Mouse (Mus musculus): ENCODE results near the gene Arhgef3.

Arhgef3 gene

DNA sequence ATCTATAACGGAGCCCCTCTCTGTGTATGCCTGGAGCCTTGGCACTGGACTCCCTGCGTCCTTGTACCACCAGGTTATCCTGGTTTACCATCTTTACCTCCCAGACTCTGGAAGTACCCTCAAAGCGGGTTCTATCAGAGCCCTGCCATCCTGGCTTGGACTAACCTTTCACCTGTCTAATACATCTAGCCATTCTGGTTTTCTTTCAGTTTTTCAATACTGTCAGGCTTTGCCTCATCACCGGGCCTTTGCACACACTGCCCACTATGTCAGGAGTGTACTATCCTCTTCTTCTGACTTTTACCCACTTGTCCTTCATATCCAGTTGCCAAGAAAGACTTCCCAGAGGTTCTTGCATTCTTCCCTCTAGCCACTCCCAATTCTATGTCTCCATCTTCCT lies 155.8 kb downstream of the Arhgef3 start:
- no peak for DNase-seq (ENCODE audit: low spot score)

DNA sequence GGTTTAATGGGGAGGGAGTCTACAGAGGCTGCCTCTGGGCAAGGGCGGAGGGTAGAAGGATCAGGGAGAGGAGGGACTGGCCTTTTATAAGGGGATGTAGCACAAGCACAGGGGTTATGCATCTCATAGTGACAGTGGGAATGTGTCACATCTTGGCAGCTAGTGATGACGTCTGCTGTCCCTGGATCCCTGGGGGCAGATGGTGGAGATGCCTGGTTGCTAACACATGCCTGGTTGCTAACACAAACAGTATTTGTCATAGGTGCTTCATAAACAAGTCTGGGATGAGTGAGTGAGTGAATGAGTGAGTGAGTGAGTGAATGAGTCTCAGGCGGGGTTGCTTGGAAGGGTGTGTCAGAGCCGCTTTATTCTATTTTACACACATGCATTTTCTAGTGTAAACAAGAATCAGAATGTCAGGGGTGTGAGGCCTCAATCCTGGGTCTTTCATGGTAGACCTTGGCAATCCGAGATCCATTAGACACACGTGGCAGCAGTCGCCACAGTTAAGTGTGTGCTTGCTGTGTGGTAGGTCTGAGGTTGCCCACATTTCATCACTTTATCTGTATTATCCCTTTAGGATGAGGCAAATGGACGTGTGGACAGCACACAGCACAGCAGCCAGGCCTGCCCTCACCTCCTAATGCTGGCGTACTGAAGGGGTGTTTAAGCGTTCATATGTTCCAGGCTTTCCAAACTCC lies 156.8 kb downstream of the Arhgef3 start:
- no peak for DNase-seq (ENCODE audit: low spot score)

DNA sequence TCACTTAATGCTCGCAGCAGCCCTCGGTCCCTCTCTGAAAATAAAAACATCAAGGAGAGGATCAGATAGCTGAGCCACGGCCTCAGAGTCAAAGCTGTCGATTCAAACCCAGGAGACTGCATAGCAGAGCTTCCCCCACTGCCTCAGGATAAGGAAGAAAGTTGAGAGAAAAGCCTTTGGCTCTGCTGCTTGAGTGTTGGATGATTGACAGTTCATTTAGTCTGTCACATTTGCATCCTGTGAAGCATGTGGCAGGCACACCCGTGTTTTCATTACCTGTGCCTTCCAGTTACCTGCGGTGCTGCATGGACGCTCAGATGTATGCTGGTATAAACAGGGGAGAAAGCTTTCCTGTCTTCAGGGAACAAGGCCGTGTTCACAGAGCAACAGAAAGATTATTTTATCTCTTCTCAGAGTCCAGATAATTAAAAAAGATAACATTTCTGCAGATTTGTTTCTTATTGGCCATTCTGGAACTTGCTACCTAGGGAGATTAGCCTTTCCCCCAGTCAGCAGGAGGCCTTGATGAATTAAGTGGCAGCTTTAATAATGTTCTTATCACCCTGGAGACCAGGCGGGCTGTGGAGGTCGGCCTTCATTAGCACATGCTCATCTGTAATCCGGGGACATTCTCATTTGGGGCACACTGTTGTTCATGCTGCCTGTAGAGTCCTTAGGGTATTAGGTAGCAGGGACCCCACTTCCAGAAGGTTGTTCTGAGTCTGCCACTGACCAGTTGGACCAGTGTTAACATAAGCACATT lies 157.6 kb downstream of the Arhgef3 start:
- no peak for DNase-seq (ENCODE audit: low spot score)

DNA sequence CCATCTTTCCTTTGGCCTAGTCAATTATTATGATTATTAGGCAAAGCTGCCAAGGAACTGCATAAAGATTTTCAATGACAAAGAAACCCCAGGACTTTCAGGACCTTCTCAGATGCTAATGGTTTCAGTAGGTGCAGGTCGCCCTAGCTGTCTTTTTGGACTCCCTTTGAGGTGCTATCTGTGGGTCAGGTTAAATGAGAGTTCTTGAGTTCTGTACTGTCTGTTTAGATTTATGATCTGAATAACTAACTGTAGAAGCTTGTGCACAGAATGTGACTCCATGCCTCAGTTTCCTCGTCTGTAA lies 158.1 kb downstream of the Arhgef3 start:
- DNase-seq (ENCODE audit: low spot score) = no peak

DNA sequence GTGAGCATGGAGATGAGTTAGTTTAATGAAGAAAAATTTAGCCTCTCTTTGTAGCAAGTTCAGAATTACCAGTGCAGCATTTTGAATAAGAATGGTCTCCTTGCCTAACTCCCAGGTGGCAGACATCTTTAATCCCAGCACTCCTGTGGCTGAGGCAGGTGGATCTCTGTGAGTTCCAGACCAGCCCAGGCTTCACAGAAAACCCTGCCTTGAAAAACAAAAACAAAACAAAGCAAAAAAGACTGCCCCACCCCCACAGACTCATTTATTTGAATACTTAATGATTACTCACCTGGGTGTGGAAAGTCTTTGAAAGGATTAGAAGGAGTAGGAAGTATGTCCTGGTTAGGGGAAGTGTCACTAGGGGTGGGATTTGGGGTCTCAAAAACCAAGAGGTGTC lies 158.5 kb downstream of the Arhgef3 start:
- no peak for DNase-seq (ENCODE audit: low spot score)

DNA sequence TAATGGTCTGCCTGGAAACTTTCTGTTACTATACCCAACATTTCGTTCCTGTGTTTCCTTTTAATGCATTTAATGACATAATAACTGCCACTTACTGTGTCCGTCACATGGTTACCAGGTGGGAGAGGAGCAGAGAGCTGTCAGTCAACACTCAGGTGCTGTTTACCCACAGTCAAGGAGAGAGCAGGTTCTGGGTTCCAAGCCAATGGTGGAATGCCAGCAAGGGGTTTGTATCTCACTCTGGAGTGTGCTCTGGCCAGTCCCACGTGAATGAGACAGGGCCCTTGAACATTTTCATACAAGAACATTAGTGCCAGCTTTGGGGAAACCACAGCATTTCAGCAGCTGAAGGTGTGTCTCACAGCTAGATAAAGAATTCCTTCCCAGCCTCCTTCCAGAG lies 162.6 kb downstream of the Arhgef3 start:
- DNase-seq (ENCODE audit: low spot score) = no peak

DNA sequence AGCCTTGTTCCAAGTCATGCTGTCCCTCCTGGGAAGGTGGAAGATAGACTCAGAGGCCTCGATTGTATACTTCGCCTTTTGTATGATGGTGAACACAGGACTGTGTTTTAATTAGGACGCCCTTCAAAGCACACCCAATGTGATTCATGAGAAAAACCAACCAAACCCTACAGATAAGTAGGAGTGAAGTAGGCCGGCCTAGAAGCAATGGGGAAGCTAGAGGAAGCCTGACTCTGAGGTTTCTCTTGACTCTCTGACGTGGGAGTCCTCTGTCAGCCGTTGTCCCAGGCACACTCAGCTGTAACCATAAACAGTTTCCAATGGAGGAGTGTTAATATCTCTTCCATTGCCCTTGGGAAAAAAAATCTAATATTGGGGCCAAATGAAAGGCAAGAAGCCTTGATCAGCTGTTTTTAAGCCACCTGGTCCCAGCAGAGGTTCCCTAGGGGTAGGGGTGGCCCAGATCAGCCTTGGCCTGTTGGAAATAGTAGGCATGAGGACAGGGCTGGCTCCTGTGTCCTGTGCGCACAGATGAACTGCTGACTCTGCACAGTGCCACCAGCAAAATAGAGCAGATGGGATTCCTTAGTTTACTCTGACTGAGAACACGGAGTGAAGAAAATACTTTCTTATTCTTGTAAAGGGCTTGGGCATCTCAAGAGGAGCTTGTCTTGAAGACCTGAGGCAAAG lies 165.6 kb downstream of the Arhgef3 start:
- DNase-seq (ENCODE audit: low spot score) = no peak

DNA sequence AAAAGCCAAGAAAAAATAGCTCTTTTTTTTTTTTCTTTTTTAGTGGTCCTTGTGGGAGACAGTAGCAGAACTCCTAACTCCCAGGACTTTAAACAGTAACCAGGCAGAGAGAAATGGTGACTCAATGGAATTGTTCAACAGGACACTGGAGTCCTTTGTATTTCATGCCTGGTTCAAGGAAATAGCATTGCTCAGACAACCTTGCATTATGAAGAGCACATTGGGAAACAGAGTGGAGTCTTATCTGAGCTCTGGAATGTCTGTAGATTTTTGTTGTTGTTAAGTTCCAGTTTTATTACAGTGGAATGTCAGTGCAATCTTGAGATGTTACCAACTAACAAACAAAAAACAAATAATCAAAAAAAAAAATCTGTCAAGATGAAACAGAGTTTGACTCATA lies 169.3 kb downstream of the Arhgef3 start:
- no peak for DNase-seq (ENCODE audit: low spot score)

DNA sequence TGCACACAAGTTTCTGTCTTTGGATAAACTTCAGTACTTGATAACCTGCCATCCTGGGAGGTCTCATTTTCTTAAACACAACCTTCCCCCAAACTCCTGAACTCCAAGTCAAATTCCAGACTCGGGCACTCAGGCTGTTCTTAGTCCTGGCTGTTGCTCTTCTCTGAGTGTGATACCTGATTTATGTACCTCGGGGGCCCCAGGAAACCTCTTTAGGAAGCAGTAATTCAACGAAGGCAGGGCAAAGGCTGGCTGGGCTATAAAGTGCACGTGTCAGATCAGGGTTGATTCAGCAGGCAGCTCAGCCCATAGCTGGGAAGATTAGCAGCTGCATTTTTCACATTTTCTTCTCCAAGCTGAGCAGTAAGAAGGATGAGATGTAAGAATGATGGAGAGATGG lies 171.5 kb downstream of the Arhgef3 start:
- peak; percentile 38 for DNase-seq (ENCODE audit: low spot score)

DNA sequence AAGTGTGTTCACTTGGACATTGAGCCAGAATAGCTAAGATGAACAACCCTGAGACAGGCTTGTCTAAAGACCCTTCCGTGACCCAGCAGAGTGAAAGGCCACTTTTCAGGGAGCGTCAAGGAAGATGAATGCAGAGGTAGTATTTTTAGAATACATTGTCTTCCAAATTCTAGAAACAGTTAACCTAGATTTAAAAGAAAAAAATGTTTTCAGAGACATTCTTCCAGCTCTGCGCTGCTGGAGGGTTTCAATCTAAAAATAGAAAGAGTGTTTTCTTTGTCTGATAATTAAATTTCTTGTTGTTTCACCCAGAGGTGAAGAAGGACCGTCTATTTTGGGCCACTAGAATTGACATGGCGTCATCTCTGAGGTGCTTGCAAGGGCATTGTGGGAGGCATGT lies 174.4 kb downstream of the Arhgef3 start:
- no peak for DNase-seq (ENCODE audit: low spot score)

DNA sequence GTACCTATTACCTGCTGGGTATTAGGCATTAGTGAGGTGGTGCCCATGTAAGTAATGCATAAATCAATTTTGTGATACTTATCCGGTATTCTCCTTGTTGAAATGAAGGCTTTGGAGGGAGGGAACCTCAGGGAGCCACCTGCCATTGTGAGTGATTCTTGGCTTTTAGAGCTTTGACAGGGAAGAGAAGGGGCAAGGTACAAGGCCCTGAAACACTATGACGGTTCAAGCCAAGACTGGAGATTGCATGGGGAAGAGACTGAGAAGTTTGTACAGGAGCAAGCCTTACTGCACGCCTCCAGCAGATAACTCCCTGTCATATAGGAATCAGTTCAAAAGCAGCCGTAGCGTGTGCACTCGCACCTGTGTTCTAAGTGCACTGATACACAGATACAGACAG lies 177.4 kb downstream of the Arhgef3 start:
- no peak for DNase-seq (ENCODE audit: low spot score)

DNA sequence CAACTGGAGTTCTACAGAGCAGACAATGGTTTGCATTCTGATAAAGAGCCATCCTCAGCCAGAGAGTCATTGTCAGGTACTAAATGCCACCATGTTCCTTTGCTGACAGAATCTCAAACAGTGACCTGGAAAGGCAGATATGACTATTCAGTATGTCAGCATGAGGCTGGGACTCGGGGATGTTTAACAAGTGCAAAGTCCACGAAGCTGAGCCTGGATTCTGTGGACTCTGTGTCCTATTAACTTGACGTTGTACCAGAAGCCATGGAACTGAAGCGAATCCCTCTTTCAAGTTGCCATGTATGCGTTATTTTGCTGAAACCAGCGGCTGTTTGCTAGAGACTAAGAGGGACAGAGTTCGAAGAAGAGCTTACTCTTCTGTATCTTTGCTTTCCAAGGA lies 181.1 kb downstream of the Arhgef3 start:
- no peak for DNase-seq (ENCODE audit: low spot score)

DNA sequence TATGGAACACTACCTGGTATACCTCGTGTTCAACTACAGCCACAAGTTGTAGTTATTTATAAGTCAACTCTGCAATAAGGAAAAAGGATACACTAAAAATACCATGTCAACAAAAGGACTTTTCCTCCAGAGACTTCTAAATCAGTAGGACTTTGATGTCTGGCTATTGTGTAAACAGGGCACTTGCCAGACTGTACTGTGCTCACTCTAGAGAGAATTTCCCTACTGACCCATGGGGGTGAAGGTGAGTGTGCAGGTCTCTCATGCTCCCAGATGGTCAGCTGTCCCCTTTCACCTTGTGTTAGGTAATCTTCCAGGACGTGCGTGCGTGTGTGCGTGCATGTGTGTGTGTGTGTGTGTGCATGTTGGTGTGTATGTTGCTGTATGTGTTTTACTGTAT lies 182.3 kb downstream of the Arhgef3 start:
- no peak for DNase-seq (ENCODE audit: low spot score)

DNA sequence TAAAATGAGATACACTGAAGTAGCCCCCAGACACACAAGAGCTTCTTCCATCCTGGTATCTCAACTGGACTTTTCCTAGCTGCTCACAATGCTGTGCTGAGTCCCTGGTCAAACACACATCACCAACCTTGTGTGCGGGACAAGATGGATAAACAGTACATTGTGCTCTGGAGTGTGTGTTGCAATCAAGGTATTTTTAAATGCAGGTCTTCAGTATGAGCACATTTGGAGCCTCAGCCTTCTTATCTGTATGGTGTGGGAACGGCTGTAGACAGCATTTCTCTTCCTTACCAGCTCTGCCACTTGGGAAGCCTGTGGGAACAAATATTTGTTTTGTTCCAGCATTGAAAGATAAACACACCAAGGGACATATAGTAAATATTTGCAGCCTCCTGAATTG lies 184.2 kb downstream of the Arhgef3 start:
- no peak for DNase-seq (ENCODE audit: low spot score)

DNA sequence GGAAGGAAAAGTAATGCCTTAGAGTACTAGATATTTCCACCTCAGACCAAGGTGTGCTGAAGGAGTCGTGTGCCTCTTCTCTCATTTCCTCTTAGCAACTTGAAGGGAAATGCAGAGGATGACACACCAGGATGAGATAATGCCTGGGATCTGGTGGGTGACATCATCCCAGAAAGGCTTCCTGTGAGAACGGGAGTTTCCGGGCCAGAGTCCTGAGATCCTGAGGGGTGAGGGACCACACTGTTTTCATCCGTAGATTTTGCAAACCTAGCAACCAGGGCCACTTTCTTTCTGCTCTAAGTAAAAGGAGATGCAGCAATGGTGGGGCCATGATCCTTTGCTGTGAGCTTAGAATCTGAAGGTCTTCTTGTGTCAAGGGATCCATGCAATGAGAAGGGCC lies 185.0 kb downstream of the Arhgef3 start:
- DNase-seq (ENCODE audit: low spot score) = no peak

DNA sequence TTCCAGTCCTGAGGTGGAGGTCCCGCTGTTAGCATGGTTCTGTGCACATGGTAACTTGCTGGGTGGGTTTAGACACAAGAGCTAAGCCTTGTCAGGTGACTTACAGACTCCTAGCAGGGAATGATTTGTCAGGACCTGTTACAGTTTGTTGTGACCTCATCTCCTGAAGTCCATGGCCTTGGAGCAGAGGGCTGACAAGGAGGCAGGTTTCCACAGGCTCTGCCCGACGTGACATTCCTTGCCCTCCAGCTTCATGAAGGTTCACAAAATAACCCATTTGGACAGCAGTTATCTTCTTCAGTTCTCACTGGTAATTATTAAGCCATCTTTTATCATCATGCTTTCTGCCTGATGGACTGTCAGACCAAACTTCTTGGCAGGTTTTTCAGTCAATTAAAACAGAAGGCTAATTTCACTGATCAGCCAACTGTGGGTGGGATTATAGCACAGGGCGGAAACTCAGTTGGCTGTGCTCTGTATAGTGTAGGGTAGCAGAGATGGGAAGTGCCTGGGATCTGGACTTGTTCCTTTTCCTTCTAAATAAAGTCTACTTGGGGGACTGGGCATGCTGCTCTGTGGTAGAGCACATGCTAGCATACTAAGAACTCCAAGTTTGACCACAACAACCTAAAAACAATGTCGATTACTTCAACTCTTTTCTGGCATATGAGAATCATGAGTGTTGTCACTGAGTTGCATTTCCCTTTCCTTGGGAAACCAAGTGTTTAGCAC lies 187.2 kb downstream of the Arhgef3 start:
- DNase-seq (ENCODE audit: low spot score) = no peak

DNA sequence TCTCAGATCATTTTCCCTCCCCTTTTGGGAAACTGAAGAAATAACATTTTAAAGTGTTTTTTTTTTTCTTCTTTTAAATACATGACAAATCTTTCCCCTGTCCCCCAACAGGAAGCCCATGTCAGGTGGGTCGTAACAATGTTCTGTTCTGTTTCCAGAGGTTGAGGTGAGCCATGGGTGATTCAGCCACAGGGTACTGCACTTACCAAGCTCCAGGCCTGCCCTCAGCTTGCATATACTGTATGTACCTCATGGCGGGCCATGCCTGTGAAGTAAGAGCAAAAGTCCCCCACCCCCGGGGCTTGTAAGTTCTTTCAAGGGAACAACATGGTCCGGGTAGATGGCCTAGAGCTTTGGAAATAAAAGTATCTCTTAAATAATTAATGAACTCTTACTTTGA lies 188.6 kb downstream of the Arhgef3 start:
- no peak for DNase-seq (ENCODE audit: low spot score)

DNA sequence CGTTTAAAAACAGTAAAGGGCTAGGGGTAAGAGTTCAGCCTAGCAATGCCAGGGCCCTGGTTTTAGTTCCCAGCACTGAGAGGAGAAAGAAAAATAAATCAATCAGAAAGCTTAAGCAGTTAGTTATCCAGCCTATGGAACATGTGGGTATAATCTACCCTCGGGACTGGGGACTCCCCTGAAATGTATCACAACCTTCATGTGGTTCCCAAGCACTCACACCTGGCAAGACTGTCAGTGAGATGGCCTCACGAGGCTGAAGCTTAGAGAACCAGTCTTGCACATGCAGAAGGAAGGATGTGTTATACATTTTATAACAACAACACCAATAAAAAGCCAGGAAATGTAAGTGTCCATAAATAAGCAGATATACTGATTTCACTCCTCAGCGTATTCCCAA lies 189.7 kb downstream of the Arhgef3 start:
- DNase-seq (ENCODE audit: low spot score) = no peak

DNA sequence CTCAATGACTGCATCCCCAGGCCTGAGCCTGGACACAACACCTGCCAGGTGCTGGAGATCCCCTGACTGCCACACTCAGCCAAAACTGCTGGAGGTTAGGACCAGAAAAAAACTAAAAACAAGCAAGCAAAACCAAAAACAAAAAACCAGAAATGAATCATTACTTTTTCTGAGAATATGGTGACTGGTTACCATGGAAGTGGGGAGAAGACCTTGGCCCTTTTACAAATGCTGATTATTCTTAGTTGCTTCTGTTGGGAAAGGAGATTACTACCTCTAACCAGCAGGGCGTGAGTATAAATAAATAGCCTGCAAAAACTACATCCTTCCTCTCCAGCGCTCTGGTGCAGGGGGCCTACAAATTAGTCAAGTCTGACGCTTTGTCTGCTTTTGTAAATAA lies 194.1 kb downstream of the Arhgef3 start:
- no peak for DNase-seq (ENCODE audit: low spot score)

DNA sequence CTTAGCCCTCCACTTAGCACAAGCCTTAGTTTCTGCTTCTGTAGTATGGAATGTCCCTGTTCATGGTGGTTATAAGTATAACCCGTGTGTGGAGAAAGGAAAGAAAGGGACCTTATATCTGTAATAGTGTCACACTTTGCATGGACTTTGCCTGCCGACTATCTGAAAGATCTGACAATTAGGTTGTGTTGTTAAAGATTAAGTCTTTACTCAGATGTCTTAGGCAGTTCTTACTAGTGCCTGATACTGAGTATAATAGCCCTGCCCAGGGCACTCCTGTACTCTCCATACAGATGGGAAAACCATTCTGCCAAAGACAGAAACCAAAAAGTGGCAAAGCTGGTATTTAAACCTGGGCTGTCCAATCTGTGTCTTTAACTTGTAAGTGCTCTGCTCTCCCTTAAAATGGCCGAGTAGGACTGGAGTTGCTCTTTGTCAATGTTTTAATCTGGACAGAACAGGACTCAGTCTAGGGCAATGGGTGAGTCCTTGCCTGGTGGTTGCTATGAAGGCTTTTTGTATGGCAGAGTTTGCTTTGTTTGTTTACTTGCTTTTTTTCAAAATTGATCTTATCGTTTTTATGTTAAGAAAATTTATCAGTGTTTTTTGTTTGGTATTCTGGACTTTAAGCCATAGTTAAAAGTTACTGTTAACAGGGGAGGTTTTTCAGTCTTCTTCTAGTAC lies 196.0 kb downstream of the Arhgef3 start:
- no peak for DNase-seq (ENCODE audit: low spot score)

DNA sequence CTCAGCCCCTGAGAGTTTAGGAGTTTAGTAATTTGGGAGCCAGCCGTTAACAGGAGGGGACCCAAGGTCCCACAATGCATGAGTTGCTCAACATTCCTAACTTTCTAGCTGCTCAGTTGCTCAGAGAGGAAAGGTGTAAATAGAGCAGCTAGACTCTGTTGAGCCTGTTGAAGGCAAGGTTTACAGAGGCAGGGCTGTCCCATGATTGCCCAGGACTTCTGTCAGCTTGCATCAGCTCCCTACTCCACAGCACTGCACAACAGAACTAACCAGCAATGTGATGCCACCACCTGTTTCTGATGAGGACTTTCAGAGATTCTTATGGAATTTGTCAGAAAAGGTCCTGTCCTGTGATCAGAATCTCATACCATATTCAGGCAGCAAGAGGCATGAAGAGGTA lies 197.7 kb downstream of the Arhgef3 start:
- no peak for DNase-seq (ENCODE audit: low spot score)

DNA sequence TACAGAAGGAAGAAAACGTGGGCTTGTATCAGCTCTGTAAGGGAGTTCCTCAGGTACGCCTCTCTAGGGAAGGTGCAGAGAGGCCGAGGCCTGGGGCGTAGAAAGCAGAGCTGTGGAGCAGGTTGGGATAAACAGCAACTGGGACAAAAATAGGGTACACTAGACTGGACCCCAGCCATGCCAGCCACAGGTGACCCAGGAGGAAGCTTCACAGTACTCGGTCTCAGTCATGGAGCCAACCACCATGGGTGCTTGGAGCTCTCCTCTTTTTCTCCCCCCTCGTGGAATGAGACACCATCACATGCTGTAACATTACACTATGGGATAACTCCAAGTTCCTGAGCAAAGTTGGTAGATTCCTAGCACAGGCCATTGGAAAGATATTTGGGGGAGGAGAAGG lies 201.0 kb downstream of the Arhgef3 start:
- DNase-seq (ENCODE audit: low spot score) = no peak
